Mouse (Mus musculus) splenic B cell, adult 2 months (primary cell): ENCODE data around the gene Rchy1.
"Not testable (repeated sequence)": the region's sequence is repeated elsewhere in the genome, so short reads cannot be mapped to it uniquely, and the experiment has no call there.

Source experiments
- DNase-seq: peaks from one replicate; pipeline ENCODE4 v3.0.0-alpha.2; 2011; ENCODE audit warnings: low read depth, low spot score
- H3K27me3 ChIP-seq: 2 replicates; pipeline ENCODE4 v1.6.1; 2012; ENCODE audit warnings: mild to moderate bottlenecking, low read length, moderate library complexity, mixed read lengths; ENCODE audit not compliant: control insufficient read depth, poor library complexity, insufficient read depth, severe bottlenecking
- H3K36me3 ChIP-seq: 2 replicates; pipeline ENCODE4 v1.6.1; 2012; ENCODE audit warnings: mild to moderate bottlenecking, low read length, moderate library complexity, mixed read lengths; ENCODE audit not compliant: control insufficient read depth, poor library complexity, insufficient read depth, severe bottlenecking

Rchy1 gene

DNA sequence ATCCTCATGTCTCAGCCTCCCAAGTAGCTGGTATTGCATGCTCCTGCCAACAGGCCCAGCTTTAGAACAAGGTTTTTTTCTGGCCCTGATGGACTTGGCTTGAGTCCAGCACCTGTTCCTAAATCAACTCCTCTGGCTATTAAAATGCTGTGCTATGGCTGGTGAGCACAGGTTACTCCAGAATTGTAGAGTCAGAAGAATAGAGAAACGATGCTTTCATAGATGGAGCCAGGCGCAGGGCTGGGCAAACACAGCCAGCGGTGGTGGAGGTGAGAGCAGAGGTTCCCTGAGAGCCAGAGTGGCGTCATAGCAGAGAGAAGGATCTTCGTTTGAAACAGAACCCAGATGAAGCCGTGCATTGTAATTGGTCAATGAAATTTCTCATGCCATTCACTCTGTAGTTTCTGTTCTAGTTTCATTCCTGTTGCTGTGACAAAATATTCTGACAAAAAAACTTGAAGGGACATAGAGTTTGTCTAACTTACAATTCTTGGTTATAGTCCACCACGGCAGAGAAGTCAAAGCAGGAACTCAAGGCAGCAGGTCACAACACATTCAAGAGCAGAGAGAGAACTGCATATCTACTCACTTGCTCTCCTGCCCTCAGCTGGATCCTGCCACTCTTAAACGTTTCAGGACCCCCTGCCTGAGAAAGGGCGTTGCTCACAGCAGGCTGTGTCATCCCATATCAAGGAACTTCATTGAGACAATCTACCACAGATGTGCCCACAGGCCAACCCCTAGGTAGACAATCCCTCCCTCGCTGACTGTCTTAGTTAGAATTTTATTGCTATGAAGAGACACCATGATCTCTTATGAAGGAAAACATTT, 13.9 kb upstream of the Rchy1 start:
- DNase-seq, result no peak

DNA sequence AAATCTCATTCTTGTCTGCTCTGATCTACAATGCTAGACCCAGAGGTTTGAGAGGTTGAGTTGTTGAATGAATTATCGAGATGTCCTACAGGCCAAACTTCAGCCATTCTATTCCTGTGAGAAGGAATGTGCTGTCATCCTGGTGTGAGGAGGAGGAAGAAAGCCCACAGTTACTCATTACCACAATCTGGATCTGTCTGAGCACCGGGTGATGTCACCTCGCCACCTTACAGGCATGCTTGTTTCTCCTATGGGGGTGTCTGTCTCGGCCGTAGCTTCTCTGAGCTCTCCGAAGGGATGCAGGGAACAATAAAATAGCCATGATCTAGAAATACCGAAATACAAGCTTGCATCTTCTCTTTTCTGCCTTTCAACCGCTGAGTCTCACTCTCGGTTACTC, 12.9 kb upstream of the Rchy1 start:
- DNase-seq, result no peak

More for the DNA sequence above, 13.9 kb upstream of the Rchy1 start:
- no peaks in the 10 kb centered on the region for H3K27me3 ChIP-seq
- no peaks in the 10 kb centered on the region for H3K36me3 ChIP-seq

GRCm38 (mm10) chr5:91974002-91974401, 11.1 kb upstream of the Rchy1 start:
- DNase-seq, result no peak
- Histone ChIP-seq H3K36me3 (peaks cover 5% of the 10 kb centered on the region), H3K27me3 (no peaks in the 10 kb centered on the region)

More for the DNA sequence above, 12.9 kb upstream of the Rchy1 start:
- Histone ChIP-seq H3K36me3 (no peaks in the 10 kb centered on the region), H3K27me3 (no peaks in the 10 kb centered on the region)

GRCm38 (mm10) chr5:91972046-91972445, 9.2 kb upstream of the Rchy1 start:
- Histone ChIP-seq H3K36me3 (peaks cover 5% of the 10 kb centered on the region), H3K27me3 (no peaks in the 10 kb centered on the region)
- no peak for DNase-seq

DNA sequence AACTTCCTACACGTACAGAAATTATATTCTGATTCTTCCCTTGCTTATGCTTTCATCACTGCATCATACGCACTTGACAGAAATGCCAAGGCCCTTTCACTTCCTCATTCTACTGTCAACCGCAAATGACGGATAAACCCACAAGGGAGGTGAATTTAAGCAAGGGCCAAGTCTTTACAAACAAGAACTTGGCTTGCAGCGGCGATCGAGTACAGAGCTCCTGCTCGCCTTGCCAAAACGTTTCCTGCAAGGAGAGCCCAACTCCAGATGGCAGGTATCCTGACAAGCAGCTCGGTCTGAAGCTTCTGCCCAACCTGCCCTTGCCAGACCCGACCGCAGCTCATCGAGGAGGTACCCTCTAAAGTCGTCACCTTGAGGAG, 619 bp downstream of the Rchy1 start:
- Histone ChIP-seq H3K36me3 (peaks cover 2% of the 10 kb centered on the region; the same call in 1 of the 2 replicates), H3K27me3 (no peaks in the 10 kb centered on the region)
- peak; percentile 95 for DNase-seq

DNA sequence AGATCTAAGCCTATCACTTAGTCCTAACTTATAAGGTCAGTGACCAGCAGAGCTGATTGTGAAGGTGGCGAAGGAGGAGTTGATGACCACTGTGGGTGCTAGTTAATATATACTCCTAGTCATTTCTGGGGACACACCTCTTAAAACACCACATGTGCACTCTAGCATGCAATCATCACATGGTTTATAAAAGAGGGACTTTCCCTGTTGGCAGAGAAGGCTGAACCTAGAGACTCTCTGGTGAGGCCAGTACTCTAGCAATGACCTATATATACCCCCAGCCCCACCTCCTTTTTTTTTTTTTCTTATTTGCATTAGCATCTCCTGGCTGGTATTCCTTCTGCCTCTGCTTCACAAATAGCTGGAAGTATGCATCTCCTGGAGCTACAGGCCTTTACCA, 1.5 kb downstream of the Rchy1 start:
- DNase-seq, result peak; percentile 85

GRCm38 (mm10) chr5:91960606-91961254, 2.1 kb downstream of the Rchy1 start:
- DNase-seq, result peak; percentile 8
- Histone ChIP-seq H3K27me3 (no peaks in the 10 kb centered on the region), H3K36me3 (peaks cover 4% of the 10 kb centered on the region; the same call in 1 of the 2 replicates)

More for the DNA sequence above, 1.5 kb downstream of the Rchy1 start:
- Histone ChIP-seq H3K36me3 (peaks cover 4% of the 10 kb centered on the region; the same call in 1 of the 2 replicates), H3K27me3 (no peaks in the 10 kb centered on the region)

DNA sequence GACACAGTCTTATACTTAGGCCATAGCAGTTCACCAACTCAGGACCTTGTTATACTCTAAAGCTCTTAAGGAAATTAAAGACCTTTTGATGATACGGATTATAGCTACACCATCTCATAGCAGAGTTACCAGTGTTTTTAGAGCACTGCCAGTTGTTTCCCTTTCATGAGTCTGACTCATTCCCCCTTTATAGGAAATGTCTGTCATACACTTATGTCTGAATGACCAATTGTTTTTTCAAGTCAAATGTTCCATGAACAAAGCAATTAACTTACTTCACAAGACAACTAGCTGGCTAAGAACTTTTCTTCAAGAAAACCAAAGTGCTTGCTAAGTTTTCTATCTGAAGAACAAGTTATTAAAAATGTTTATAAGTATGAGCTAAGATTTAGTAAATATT, 2.9 kb downstream of the Rchy1 start:
- DNase-seq, result no peak
- Histone ChIP-seq H3K36me3 (peaks cover 4% of the 10 kb centered on the region; the same call in 1 of the 2 replicates), H3K27me3 (no peaks in the 10 kb centered on the region)

DNA sequence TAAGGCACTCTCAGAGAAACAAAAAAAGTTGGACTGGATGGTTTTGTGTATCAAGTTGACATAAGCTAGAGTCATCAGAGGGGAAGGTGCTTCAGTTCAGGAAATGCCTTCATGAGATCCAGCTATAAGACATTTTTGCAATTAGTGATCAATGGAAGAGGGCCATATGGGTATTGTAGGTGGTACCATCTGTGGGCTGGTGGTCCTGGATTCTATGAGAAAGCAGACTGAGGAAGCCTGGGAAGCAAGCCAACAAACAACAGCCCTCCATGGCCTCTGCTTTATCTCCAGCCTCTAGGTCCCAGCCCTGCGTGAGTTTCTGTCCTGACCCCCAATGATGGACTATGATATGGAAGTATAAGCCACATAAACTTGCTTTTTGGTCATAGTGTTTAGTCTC, 3.8 kb downstream of the Rchy1 start:
- Histone ChIP-seq H3K36me3 (peaks cover 4% of the 10 kb centered on the region; the same call in 1 of the 2 replicates), H3K27me3 (no peaks in the 10 kb centered on the region)
- DNase-seq, result no peak

- Histone ChIP-seq H3K36me3 (peaks cover 6% of the 10 kb centered on the region), H3K27me3 (no peaks in the 10 kb centered on the region)
- no peak for DNase-seq
Measured at GRCm38 (mm10) chr5:91956991-91957760, 5.7 kb downstream of the Rchy1 start.

GRCm38 (mm10) chr5:91951404-91951803, 11.5 kb downstream of the Rchy1 start:
- DNase-seq, result peak; percentile 25
- H3K36me3 ChIP-seq, result peaks cover 15% of the 10 kb centered on the region
- H3K27me3 ChIP-seq, result no peaks in the 10 kb centered on the region

DNA sequence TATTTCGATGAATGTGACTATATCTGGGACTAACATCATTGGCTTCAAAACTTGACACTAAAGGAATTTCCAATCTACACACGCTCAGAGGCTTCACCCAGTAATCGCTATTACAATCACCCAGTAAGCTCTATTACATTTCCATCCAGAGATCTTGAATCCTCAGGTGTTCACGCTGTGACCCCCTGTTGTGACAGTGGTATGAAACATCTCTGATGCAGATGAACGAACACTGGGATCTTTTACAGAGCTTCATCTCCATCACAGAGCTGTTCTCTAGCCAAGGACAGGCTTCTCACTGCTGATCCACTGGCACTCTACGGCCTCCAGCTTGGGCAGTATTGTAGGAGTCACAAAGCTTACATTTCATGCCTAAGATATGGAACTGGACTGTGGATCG, 13.4 kb downstream of the Rchy1 start:
- H3K36me3 ChIP-seq, result peaks cover 17% of the 10 kb centered on the region
- no peak for DNase-seq
- no peaks in the 10 kb centered on the region for H3K27me3 ChIP-seq

DNA sequence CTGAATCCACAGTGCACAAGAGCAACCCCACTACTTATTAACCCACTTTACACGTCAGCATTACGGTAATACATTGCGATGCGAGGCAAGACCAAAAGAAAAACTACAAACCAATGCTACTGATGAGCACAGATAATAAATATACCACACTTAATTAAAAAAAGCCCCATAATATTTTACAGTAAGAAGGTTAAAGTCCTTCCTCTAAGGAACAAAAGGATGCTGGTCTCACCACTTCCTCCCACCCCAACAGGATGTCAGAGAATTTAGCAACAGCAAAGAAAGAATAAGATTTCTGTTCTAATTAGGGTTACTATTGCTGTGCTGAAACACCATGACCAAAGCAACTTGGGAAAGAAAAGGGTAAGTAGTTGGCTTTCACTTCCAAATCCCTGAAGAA, 15.9 kb downstream of the Rchy1 start:
- no peak for DNase-seq
- peaks cover 15% of the 10 kb centered on the region for H3K36me3 ChIP-seq
- H3K27me3 ChIP-seq, result no peaks in the 10 kb centered on the region

- peaks cover 13% of the 10 kb centered on the region for H3K36me3 ChIP-seq
- not testable (repeated sequence) for DNase-seq, H3K27me3 ChIP-seq
Measured at GRCm38 (mm10) chr5:91945609-91946008, 17.3 kb downstream of the Rchy1 start.

GRCm38 (mm10) chr5:91913231-91913630, 49.6 kb downstream of the Rchy1 start:
- no peak for DNase-seq
- Histone ChIP-seq H3K27me3 (no peaks in the 10 kb centered on the region), H3K36me3 (no peaks in the 10 kb centered on the region)
